Comparison of ENCODE assay signal across 15 mouse cellular contexts in genomic region chr16:72633846-72634245, GRCm38 (mm10).
"Had no signal": no experiment of that assay in that cellular context is flagged by ENCODE, and none has a peak within 500 bp of the region (broad histone marks: within the 10 kb centered on the region; RNA-seq: fewer than 3 reads in every experiment).

No protein-coding gene starts in this region.

- H3K36me3 ChIP-seq: limb, embryonic 12.5 days; liver, embryonic 13.5 days; neural tube, embryonic 15.5 days had no signal

- H3K27me3 ChIP-seq: limb, embryonic 12.5 days; liver, embryonic 13.5 days; neural tube, embryonic 15.5 days had no signal

- H3K4me2 ChIP-seq: limb, embryonic 12.5 days; liver, embryonic 13.5 days; neural tube, embryonic 15.5 days had no signal

- H3K27ac ChIP-seq: limb, embryonic 12.5 days; liver, embryonic 13.5 days; neural tube, embryonic 15.5 days had no signal

- H3K9me3 ChIP-seq: limb, embryonic 12.5 days; liver, embryonic 13.5 days; neural tube, embryonic 15.5 days had no signal

- ATAC-seq: liver, postnatal 0 days had no signal

- H3K4me1 ChIP-seq: limb, embryonic 12.5 days; liver, embryonic 13.5 days; neural tube, embryonic 15.5 days had no signal

- H3K4me3 ChIP-seq: limb, embryonic 12.5 days; liver, embryonic 13.5 days; myocyte; neural tube, embryonic 15.5 days had no signal

- H3K9ac ChIP-seq: limb, embryonic 12.5 days; liver, embryonic 13.5 days; liver, postnatal 0 days; neural tube, embryonic 15.5 days had no signal

- DNase-seq: kidney, adult 18-20 months; kidney, postnatal 14 days; layer of hippocampus, adult 9-11 months; layer of hippocampus, postnatal 36 days; liver; liver, embryonic 13.5 days; liver, postnatal 0 days; midbrain, embryonic 14.5 days; right cerebral cortex, postnatal 4 days; spleen, adult 18-20 months; thymus, adult 18-20 months; thymus, postnatal 14 days had no signal
